Mouse (Mus musculus) A20 (cell line): ENCODE results near the gene Cdh5.
A peak's percentile ranks its signal among the peaks of the same experiment; 100 is the strongest.
"Not testable (repeated sequence)": the region's sequence is repeated elsewhere in the genome, so short reads cannot be mapped to it uniquely, and the experiment has no call there.

Experiments
- DNase-seq: peaks from one replicate; pipeline ENCODE4 v3.0.0-alpha.2; 2011; ENCODE audit warnings: low read depth, low spot score

Cdh5 gene

DNA sequence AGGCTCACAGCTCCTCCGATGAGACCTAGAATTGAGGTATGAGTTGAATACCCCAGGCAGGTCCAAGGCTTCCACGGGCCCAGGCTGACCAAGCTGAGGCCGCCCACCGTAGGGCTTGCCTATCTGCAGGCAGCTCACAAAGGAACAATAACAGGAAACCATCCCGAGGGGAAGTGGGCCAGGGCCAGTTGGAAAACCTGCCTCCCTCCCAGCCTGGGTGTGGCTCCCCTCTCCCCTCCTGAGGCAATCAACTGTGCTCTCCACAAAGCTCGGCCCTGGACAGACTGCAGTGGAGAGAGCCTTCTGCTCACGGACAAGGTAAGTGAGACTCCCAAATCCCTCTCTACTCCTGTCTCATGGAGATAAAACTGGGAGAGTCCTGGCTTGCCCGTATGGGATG lies at the start of gene Cdh5:
TSS of gene Cdh5 (plus strand) at position 211 of the 400 bp plus-strand sequence.
- DNase-seq, result no peak

DNA sequence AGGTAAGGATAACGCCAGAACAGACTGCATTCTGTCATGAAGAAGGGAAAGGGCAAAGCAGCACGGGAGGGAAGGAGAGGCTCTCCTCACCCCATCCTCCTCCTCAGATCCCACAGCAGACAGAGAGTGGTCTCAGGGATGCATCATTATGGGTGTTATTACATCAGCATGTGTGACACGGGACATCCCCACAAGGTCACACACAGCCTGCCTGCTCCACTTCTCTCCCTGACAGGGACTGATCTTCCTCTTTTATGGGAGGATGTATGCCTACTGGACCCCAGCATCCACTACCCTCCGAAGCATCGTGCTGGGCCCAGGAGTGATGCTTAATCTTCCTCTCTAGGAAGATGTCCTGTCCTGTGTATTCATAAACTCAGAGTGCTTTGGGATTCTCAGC lies 41.5 kb upstream of the Cdh5 start:
- DNase-seq, result no peak

DNA sequence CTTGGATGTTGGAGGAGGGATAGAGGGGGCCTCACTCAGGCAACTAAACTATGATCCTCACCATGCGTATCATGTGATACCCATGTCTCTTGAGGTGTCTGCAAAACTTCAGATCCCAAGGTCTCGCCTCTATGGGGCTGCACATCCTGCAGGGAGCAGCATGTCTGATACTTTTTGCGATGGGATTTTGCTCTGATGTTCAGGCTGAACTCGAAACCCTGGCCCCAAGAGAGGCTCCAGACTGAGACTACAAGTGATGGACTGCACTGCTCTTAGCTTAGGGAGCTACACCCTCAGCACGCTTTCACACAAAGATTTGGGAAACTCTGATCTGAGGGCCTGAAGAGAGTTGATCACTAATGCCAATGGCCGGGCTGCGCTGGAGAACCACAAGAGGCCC lies 41.0 kb upstream of the Cdh5 start:
- no peak for DNase-seq

DNA sequence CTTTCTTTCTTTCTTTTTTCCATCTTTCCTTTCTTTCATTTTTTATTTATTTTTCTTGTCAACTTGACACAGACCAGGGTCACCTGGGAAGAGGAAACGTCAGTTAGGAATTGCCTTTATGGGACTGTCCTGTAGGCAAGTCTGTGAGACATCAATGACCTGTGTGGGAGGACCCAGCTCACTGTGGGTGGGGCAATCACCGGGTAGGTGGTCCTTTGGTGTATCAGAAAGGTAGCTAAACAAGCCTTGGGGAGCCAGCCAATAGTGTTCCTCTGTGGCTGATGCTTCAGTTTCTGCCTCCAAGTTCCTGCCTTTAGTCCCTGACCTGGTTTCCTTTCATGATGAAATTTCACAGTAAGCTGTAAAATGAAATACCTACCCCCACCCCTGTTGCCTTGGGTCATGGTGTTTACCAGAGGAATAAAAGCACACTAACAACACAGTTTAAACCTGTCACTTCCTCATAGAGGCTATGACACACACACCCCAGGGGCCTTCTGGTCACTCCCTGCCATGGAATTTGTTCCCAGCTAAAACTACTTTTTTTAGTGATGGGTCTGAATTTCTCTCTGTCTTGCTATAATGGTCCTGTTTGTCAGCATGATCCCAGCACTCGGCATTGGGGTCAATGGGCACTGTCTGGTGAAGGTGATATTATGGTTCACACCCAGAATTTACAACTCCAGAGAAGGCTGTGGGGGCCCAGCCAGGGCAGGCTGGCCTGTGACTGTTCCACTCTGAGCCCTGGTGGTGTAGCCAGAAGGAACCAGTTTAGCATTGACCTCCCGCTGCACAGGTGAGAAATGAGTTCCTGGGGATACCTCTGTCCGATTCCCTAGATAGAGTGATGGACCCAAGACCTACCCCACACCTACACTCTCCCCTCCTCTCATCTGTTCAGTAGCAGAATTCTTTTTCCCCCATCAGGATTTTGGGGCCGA lies 40.1 kb upstream of the Cdh5 start:
- no peak for DNase-seq

DNA sequence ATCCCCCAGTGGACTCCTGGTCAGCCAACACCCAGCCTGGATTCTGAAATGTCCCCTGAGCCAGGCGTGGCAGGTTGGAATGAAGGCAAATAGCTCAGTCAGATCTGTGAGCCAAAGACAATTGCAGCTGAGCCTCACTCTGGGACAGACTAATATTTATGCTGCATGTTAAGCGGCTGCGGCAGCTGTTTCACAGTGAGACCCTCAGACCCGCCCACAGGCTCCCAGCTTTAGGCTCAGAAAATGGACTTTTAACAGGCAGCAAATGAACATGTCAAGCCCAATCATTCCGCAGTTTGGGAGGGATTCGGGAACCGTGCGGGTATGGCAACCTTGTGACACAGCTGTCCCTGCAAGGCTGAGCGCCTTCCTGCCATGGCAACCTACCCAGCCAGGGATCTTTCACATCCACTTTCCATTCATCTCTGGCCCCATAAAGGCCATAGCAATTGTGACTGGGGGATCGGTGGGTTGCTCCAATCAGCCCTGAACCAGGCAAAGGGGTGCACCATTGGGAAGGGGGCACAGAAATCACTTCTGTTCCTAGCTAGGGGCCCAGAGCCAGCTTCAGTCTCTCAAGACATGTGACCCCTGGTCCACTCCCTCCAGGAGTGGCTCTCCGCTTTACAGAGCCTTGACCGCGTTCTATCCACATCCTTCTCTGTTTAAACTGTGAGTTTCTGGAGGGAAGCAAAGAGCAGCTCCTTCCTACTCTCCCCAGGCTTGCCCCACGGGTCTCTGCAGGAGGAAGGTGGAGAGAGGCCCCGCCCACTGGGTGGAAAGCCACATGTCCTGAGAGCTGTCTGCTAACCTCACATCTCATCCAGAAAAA lies 39.2 kb upstream of the Cdh5 start:
- no peak for DNase-seq

DNA sequence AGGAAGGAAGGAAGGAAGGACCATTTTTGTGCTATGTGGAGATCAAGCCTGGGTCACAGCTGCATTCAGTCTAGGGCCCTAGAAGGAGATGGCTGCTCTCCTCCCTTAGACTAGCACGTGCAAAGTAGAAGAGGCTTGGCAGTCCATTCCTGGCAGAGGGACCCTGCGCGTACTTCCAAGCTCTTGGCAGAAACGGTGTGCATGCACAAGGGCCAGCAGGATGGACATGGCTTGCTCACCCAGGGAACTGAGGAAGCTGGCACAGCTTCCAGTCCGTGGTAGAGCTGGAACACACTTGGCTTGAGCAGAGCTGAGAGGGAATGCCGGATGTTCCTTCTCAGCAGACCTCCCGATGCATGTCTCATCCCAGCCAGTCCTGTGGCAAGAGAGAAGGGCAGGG lies 36.2 kb upstream of the Cdh5 start:
- DNase-seq, result no peak

DNA sequence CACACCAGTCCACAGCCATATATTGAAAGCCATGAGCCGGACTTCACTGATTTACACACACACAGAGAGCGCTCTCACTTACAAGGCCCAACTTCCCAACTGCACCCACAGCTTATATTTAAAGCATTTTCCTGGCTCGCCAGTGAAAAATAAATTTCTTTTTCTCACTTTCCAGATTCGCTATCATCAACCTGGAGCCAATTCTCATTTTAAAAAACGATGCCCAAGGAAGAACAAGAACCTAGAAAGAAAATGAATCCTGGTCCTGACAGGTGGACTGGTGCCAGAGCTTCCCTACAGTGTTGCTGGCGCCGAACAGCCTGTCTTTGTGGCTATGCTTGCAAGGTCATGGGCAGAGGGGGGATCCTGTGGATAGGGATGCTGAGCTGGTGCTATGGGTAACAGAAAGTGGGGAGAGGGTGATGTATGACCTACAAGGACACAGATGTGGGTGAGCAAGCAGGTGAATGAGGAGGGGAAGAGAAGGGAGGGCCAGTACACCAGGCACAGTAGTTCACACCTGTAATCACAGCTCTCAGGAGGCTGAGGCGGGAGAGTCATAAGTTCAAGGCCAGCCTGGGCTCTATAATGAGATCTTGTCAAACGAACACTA lies 35.4 kb upstream of the Cdh5 start:
- no peak for DNase-seq

DNA sequence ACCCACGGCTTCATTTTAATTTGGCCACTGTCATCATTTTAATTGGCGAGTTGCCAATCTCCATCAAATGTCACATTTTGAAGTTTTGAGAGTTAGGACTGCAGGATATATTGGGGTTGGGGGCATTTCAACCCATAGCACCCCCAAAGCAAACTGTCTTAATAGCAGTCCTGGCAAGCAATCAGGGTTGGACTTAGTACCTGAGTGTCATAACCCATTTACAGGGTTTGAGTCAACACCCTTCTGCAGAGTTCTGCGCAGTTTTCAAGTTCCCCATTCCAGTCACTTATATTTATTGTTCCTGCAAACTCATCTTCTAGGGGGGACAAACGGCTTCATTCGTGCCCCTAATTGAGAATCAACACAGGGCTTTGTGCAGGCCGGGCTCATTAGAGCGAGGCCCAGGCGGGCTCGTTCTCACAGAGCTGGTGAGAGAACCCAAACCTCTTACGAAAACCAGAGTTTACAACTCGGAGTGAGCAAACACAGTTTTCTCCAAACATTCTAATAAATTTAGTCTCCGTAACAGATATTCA lies 34.0 kb upstream of the Cdh5 start:
- DNase-seq, result no peak

DNA sequence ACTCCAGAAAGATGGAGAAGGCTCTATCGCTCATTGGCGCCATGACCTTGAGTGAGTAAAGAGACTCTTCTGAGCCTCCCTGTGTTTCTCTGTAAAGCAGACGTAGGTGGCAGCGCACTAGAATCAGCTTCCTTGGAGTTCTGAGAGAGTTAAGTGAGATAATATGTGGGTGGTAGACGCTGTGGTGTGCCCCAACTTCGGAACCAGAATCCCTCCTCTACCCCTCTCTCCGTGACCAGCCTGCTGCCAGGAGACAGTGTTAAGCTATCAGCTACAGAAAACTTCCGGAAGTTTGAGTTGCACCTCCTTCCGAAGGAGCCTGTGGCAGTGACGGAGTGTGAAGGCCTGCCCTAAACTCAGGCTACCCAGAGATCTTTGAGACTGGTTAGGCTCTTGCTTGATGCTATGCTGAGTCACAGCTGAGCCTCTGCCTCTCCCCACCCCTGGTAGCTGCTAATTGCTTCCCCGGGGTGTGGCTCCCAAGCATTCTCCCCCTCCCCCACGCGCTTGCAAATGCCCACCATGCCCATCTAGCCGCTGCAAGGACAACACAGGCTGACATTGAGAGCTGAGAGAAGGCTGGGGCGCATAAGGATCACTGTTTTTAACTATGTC lies 32.9 kb upstream of the Cdh5 start:
- DNase-seq, result no peak

DNA sequence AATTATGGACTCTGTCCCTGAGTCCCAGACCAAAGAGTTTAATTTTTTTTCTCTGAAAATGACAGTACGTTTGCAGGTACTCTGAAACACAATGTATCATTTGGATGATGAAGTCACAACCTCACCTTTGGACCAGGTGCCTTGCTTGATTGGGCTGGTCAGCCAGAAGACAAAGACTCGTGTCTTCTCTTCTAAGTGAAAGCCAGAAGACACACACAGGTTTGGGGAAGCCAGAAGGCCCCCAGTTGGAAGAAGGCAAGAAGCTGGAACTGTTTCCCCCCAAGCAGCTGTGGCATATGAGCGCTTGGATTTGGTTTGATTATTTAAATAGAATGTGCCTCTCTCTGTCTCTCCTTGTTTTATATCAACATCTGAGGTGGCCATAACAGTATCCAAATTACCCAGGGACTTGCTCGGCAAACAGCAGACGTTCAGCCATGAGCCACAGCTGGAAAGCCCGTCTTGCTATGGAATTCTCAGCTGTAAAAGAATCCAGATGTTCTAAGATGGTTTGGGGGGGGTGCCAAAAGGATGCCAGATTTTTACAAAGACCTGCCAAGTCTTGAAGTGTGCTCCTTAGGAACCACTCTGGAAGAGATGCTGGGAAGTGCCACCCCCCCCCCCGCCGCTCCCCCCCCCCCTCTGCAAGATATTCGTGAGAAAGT lies 31.1 kb upstream of the Cdh5 start:
- not testable (repeated sequence) for DNase-seq

DNA sequence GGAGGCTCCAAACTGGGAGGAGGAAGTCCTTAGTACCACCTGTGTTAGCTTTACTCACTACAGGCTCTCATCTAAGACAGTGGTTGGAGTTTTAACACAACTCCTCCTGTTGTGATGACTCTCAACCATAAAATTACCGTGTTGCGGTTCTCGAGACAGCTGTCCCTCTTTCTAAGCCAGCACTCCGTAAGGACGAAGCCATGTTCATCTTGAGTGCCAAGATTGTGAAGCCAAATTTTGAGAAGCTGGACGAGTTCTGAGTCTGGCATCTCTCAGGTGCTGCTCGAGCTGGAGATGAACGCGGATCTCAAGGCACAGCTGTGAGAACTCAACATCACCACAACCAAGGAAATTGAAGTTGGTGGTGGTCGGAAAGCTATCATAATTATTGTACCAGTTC lies 30.5 kb upstream of the Cdh5 start:
- DNase-seq, result no peak

DNA sequence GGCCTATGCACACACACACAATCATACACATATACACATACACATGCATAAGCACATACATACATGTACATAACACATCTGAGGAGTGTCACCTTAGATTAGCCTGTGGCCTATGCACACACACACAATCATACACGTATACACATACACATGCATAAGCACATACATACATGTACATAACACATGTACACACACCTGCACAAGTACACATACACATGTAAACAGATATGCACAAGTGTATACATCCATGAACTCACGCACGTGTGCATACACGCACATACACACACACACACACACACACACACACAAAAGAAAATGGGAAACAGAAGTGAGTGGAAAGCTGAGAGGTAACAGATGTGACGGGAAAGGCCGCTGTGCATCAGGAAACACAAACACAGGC lies 26.3 kb upstream of the Cdh5 start:
- DNase-seq, result no peak

DNA sequence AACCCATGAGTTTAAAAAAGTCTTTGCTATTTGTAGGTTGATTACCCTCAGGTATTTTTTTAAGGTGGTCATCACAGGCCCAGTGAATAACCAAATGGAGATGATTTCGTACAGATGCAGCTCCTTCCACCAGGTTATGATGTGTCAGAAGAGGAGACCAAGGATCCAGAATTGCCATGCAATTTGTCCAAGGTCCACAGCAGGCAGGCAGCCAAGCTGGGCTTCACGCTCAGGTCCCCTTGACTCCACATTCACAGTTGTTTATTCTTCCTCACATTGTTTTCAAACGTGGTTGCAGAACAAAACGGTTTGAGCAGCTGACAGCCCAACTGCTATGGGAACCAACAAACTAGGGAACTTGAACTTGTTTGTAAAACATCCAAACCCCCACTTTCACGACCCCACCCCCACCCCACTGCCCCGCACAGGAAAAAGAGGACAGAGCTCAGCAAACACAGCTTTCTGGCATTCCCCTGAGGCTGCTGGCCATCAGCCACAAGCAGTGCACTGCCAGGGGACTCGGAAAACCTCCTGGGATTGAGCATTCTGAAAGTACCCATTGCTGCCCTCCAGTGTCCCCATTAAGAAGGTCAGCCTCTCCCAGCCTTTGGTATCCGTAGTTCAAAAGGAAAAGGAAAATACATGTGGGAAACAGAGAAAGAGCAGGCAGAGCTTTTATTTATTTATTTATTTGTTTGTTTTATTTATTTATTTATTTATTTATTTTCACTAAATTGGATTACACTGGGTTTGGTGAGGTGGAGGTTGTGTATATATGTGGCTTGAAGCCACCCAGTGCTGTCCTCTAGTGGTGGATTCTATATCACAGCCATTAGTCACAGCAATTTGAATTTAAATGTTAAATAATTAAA lies 24.6 kb upstream of the Cdh5 start:
- peak; percentile 31 for DNase-seq

DNA sequence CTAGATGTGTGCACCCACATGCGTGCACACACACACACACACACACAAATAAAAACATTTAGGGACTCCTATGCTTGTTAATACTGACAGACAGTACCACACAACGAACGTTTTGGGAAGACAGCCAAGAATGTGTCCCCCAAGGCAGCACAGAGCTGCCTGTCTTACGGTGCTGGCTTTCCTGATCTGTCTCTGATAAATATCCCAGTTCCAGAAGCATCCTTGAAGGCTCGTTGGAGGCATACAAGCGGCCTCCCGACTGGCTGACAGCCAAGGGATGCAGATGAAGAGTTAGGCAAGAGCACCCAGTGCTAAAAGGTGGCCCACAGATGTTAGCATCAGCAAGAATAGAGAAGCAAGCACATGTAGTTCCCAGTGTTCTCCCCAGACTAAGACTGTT lies 23.3 kb upstream of the Cdh5 start:
- DNase-seq, result no peak

DNA sequence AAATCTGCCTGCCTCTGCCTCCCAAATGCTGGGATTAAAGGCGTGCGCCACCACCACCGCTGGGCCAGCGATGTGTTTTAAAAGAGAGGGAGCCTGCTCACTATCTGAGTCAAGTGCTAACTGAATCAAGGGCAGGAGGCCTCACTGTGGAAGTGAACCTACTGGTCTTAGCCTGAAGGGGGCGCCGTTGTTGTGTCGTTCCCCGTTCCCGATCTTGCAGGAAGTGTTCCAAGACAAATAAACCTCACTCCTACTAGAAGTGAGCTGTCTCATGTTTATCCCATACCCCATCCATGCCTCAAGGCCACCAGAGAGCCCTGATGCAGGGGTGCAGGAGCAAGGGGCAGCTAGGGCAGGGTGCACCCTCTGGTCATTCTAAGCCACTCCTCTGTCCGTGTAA lies 16.1 kb upstream of the Cdh5 start:
- DNase-seq, result peak; percentile 22

DNA sequence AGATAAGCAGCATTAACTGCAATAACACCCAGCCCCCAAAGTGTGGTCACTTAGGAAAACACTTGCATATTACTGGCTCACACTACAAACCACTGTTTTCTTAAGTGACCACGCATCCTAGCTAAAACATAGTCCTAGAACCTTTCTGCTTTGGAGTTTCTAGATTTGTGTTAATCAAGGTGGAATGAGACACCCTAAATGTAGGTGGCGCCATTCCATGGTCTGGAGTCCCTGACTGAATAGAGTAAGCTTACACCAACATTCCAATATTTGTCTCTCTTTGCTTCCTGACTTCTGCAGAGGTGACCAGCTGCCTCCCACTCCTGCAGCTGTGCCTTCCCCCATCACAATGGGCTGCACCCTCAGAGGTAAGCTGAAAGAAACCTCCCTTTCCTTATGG lies 14.8 kb upstream of the Cdh5 start:
- DNase-seq, result no peak

DNA sequence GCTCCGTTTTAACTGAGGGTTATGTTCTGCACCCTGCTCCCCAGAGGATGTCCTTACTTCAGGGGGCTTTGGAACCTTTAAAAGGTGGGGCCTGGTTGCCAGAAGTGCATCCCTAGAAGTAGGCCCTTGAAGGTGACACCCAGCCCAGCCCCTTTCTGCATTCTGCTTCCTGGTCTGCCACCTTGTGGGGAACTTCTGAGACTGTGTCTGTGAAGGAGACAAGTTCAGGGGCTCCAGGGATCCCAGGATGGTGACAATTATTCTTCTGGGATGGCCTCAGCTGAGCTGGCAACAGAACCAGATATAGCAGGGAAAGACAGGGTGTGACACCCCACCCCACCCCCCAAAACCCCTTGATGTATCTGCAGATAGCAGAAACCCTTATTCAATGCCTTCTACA lies 14.3 kb upstream of the Cdh5 start:
- no peak for DNase-seq

DNA sequence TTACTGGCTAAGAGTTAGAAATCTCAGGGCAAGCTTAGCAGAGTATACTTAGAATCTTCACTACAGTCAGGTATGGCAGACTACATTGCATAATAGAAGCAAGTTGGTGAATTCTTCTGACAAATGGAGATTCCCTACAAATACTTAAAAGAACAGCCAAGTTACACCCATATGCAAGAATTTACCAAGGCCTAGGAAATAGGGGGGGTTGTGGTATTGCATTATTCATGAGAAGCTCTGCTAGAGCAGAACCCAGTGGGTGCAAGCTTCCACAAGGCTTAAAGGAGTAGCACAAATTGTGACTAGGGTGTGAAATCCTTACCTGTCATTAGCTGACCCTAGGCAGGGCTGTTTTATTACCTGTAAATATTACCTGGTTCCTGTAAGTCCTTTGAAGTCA lies 13.5 kb upstream of the Cdh5 start:
- DNase-seq, result not testable (repeated sequence)

DNA sequence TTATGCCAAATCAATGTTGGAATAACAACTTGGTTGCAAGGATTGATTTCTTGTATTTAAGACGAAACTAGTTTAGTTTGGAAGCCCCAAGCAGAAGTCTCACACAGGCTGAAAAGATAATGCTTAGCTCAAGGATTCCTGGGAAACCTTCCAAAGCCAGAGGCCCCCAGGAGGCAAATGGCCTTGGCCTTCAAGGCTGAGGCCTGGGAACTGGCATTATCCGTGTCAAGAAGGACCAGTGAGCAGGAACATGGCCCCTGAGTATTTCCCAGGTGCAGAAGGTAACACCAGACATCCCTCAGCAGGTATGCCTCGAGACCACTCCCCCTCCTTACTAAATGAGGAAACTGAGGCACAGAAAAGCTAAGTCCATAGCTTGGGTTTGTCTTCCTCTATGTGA lies 12.5 kb upstream of the Cdh5 start:
- no peak for DNase-seq
